Mouse (Mus musculus) neural tube, embryonic 11.5 days (tissue): ENCODE measurements around the gene Dlgap1. TPM values are rescaled to one million over a fixed set of nuclear protein-coding genes. Genes with fewer than 3 reads are reported as not detected.

Experiments
- microRNA counts: library from miRNA; unstranded; fragments of <30 nt; microRNA quantifications from one replicate; lab custom pipeline; 2015
- microRNA-seq: library from miRNA; unstranded; fragments of <30 nt; microRNA quantifications from one replicate; pipeline ENCODE4, GENCODE M21; 2016
- polyA plus RNA-seq: library from polyadenylated mRNA; unstranded; fragments of >200 nt; fragmentation: Nextera tagmentation; extraction: Ambion mirVana; gene quantifications from 2 replicates; pipeline ENCODE4 v1.2.1, GENCODE M21; 2014

Gene Dlgap1
- polyA plus RNA-seq, 1 experiment from 2014 or later = 5.9 TPM

MicroRNAs encoded within 50 kb of the gene (microRNA counts, 519-probe panel; counts per million panel counts)
- 171 counts per million, percentile 57 among the panel's probes with 10 or more counts for microRNA mmu-miR-1195 (lab: Ali Mortazavi, UCI)

Small RNA genes within 50 kb of the gene (microRNA-seq; reads per million reads assigned to microRNA genes)
- gene Mir1195 = not detected
